Mouse (Mus musculus): ENCODE measurements around the gene Bcl9.

GRCm38 (mm10) chr3:97273876-97274275, 23.8 kb downstream of the Bcl9 start:
- TF ChIP-seq CTCF (IDR thresholded peaks at IDR 0.05; ENCODE audit: control insufficient read depth, insufficient read depth, insufficient replicate concordance, low read depth, low read length) (no peak), POLR2A (IDR thresholded peaks at IDR 0.05; ENCODE audit: control insufficient read depth, low read depth, low read length) (no peak)
